Mouse (Mus musculus) intestine, embryonic 14.5 days (tissue): ENCODE measurements at regions not wholly inside any gene's neighbourhood (a gene's known extent, or its start where the extent isn't known, plus 50 kb on each side); places are given as distances from the start of the nearest gene placed in this dataset.

ENCODE experiments used
- ATAC-seq: fragments of 200-750 bp; cut with Nextera tagmentation; replicated peaks from 2 replicates; pipeline ENCODE4 v1.8.0; 2017; ENCODE audit warnings: low read depth, moderate number of reproducible peaks, moderate TSS enrichment, moderate library complexity; ENCODE audit not compliant: low FRiP score, low TSS enrichment
- DNase-seq: peaks from one replicate; pipeline ENCODE4 v3.0.0-alpha.2; 2018; ENCODE audit warnings: low spot score
- H3K27ac ChIP-seq: fragments of 300-500 bp; sonication (generic); 2 replicates; pipeline ENCODE4 v1.5.1; 2014; ENCODE audit warnings: low read depth, mild to moderate bottlenecking, control low read depth
- H3K27me3 ChIP-seq: fragments of 300-500 bp; sonication (generic); replicated peaks from 2 replicates; pipeline ENCODE4 v1.6.1; 2014; ENCODE audit warnings: low read length, control low read depth; ENCODE audit not compliant: control insufficient read depth, insufficient read depth
- H3K36me3 ChIP-seq: fragments of 300-500 bp; sonication (generic); 2 replicates; pipeline ENCODE4 v1.6.1; 2014; ENCODE audit warnings: low read length, control low read depth; ENCODE audit not compliant: control insufficient read depth, insufficient read depth
- H3K4me1 ChIP-seq: fragments of 300-500 bp; sonication (generic); replicated peaks from 2 replicates; pipeline ENCODE4 v1.6.1; 2014; ENCODE audit warnings: low read length, control low read depth, mixed read lengths; ENCODE audit not compliant: control insufficient read depth, insufficient read depth
- H3K4me2 ChIP-seq: fragments of 300-500 bp; sonication (generic); 2 replicates; pipeline ENCODE4 v1.6.1; 2014; ENCODE audit warnings: low read length
- H3K4me3 ChIP-seq: fragments of 300-500 bp; sonication (generic); 2 replicates; pipeline ENCODE4 v1.5.1; 2014; ENCODE audit warnings: low read depth, low read length, control low read depth, mixed read lengths
- H3K9ac ChIP-seq: fragments of 300-500 bp; sonication (generic); 2 replicates; pipeline ENCODE4 v1.6.1; 2014; ENCODE audit warnings: mild to moderate bottlenecking, low read length
- H3K9me3 ChIP-seq: fragments of 300-500 bp; sonication (generic); 2 replicates; pipeline ENCODE4 v1.6.1; 2016; ENCODE audit warnings: low read length, control low read depth; ENCODE audit not compliant: control insufficient read depth
- WGBS: fragments of 180-500 bp; shearing (Covaris S2); extraction: QIAGEN DNeasy Blood & Tissue Kit; methylation state at CpG from one replicate; pipeline ENCODE4 v1.1.7; 2014; 5-methylcytosine and 5-hydroxymethylcytosine counted together

GRCm38 (mm10) chr13:83716711-83717171, 212.9 kb downstream of the Mef2c start:
- H3K4me3 ChIP-seq = no peak overlapping the region
- no peak overlapping the region for H3K4me2 ChIP-seq
- WGBS = 2% methylated on average over 8 of the region's 8 CpGs
- no peak overlapping the region for H3K27ac ChIP-seq
- H3K4me1 ChIP-seq = no peaks in the 10 kb centered on the region
- peaks cover 100% of the 10 kb centered on the region for H3K27me3 ChIP-seq
- no peak overlapping the region for H3K9ac ChIP-seq
- DNase-seq (peak; percentile 55), ATAC-seq (no peak)
- no peaks in the 10 kb centered on the region for H3K36me3 ChIP-seq
- no peaks in the 10 kb centered on the region for H3K9me3 ChIP-seq

- no peak overlapping the region for H3K27ac ChIP-seq
- no peak overlapping the region for H3K4me3 ChIP-seq
- no peak overlapping the region for H3K9ac ChIP-seq
- ATAC-seq (no peak), DNase-seq (no peak)
- no peaks in the 10 kb centered on the region for H3K9me3 ChIP-seq
- no peak overlapping the region for H3K4me2 ChIP-seq
- no peaks in the 10 kb centered on the region for H3K36me3 ChIP-seq
- H3K4me1 ChIP-seq = no peaks in the 10 kb centered on the region
- H3K27me3 ChIP-seq = peaks cover 100% of the 10 kb centered on the region
- WGBS = 9% methylated on average over 4 of the region's 4 CpGs
Observed at GRCm38 (mm10) chr13:83717686-83718210, 213.9 kb downstream of the Mef2c start.

GRCm38 (mm10) chr13:83718431-83719410, 214.9 kb downstream of the Mef2c start:
- Histone ChIP-seq H3K9me3 (no peaks in the 10 kb centered on the region), H3K4me2 (no peak overlapping the region), H3K9ac (no peak overlapping the region), H3K27ac (no peak overlapping the region), H3K4me3 (no peak overlapping the region), H3K36me3 (no peaks in the 10 kb centered on the region), H3K27me3 (peaks cover 100% of the 10 kb centered on the region), H3K4me1 (no peaks in the 10 kb centered on the region)
- DNase-seq (peak; percentile 55), ATAC-seq (no peak)
- 6% methylated on average over 10 of the region's 10 CpGs for WGBS

- Histone ChIP-seq H3K27ac (no peak overlapping the region), H3K36me3 (no peaks in the 10 kb centered on the region), H3K4me1 (no peaks in the 10 kb centered on the region), H3K27me3 (peaks cover 100% of the 10 kb centered on the region), H3K4me2 (no peak overlapping the region), H3K4me3 (no peak overlapping the region), H3K9me3 (no peaks in the 10 kb centered on the region), H3K9ac (no peak overlapping the region)
- WGBS = 2% methylated on average over 24 of the region's 24 CpGs
- DNase-seq (peak; percentile 58), ATAC-seq (no peak)
Observed at GRCm38 (mm10) chr13:83719635-83720291, 215.9 kb downstream of the Mef2c start.

- Histone ChIP-seq H3K27ac (no peak overlapping the region), H3K9me3 (no peaks in the 10 kb centered on the region; the same call in 1 of the 2 replicates), H3K4me2 (no peak overlapping the region), H3K27me3 (peaks cover 100% of the 10 kb centered on the region), H3K36me3 (no peaks in the 10 kb centered on the region), H3K4me3 (no peak overlapping the region), H3K9ac (no peak overlapping the region), H3K4me1 (no peaks in the 10 kb centered on the region)
- DNase-seq = no peak
- ATAC-seq = no peak
- 1% methylated on average over 12 of the region's 12 CpGs for WGBS
Observed at GRCm38 (mm10) chr13:83720352-83720751, 216.5 kb downstream of the Mef2c start.

GRCm38 (mm10) chr13:83720883-83721371, 217.1 kb downstream of the Mef2c start:
- no peak overlapping the region for H3K27ac ChIP-seq
- no peaks in the 10 kb centered on the region for H3K4me1 ChIP-seq
- no peaks in the 10 kb centered on the region for H3K36me3 ChIP-seq
- 1% methylated on average over 29 of the region's 30 CpGs for WGBS
- no peak overlapping the region for H3K9ac ChIP-seq
- peak overlapping the region; percentile 30 for H3K4me2 ChIP-seq
- H3K27me3 ChIP-seq = peaks cover 100% of the 10 kb centered on the region
- ATAC-seq (0 out of 2 replicates have a peak, but pooled peaks have one; percentile 43), DNase-seq (peak; percentile 65)
- H3K9me3 ChIP-seq = no peaks in the 10 kb centered on the region; the same call in 1 of the 2 replicates
- H3K4me3 ChIP-seq = no peak overlapping the region

- H3K4me3 ChIP-seq = peak overlapping the region; percentile 14
- H3K9ac ChIP-seq = no peak overlapping the region
- no peaks in the 10 kb centered on the region for H3K36me3 ChIP-seq
- DNase-seq (no peak), ATAC-seq (no peak)
- H3K27me3 ChIP-seq = peaks cover 100% of the 10 kb centered on the region
- H3K9me3 ChIP-seq = no peaks in the 10 kb centered on the region; the same call in 1 of the 2 replicates
- 2% methylated on average over 14 of the region's 14 CpGs for WGBS
- H3K27ac ChIP-seq = no peak overlapping the region
- no peaks in the 10 kb centered on the region for H3K4me1 ChIP-seq
- no peak overlapping the region for H3K4me2 ChIP-seq
Observed at GRCm38 (mm10) chr13:83721563-83721962, 217.7 kb downstream of the Mef2c start.

GRCm38 (mm10) chr13:83722241-83722640, 218.4 kb downstream of the Mef2c start:
- Histone ChIP-seq H3K4me2 (no peak overlapping the region), H3K9ac (no peak overlapping the region), H3K27me3 (peaks cover 100% of the 10 kb centered on the region), H3K4me3 (peak overlapping the region; percentile 14), H3K27ac (no peak overlapping the region), H3K36me3 (no peaks in the 10 kb centered on the region), H3K4me1 (no peaks in the 10 kb centered on the region), H3K9me3 (no peaks in the 10 kb centered on the region; the same call in 1 of the 2 replicates)
- 6% methylated on average over 7 of the region's 7 CpGs for WGBS
- ATAC-seq = no peak
- no peak for DNase-seq
